Mouse (Mus musculus) layer of hippocampus, adult 9-10 months (tissue): ENCODE data around the gene Mettl8.

ENCODE experiments used
- DNase-seq: peaks from one replicate; pipeline ENCODE4 v3.0.0; 2022; ENCODE audit warnings: low spot score

The Mettl8 gene

GRCm38 (mm10) chr2:71033014-71033413 lies 22.4 kb downstream of the Mettl8 start:
- no peak for DNase-seq

- DNase-seq = no peak
These were observed 23.2 kb downstream of the Mettl8 start for GRCm38 (mm10) chr2:71031973-71032794.

- DNase-seq = no peak
These were observed 24.7 kb downstream of the Mettl8 start for GRCm38 (mm10) chr2:71030663-71031062.

- no peak for DNase-seq
These were observed 27.8 kb downstream of the Mettl8 start for GRCm38 (mm10) chr2:71027631-71028030.

DNA sequence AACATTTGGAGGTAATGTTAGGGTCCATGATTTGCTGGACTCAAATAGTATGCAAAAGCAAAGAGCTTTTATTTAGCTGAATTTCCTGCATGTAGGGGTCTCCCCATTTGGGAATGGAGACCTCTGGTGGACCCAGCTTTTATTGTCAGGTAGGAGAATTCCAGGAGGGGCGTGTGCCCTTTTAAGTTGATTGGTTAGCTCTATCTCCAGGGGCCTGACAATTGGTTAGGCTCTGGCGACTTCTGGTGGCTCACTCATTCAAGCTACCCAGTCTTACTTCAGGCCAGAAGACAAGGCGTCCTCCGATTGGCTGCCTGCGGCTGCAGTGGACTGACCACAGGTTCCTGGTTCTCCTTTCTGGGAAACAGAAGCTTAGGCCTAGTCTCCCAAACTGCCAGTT lies 28.6 kb downstream of the Mettl8 start:
- no peak for DNase-seq

DNA sequence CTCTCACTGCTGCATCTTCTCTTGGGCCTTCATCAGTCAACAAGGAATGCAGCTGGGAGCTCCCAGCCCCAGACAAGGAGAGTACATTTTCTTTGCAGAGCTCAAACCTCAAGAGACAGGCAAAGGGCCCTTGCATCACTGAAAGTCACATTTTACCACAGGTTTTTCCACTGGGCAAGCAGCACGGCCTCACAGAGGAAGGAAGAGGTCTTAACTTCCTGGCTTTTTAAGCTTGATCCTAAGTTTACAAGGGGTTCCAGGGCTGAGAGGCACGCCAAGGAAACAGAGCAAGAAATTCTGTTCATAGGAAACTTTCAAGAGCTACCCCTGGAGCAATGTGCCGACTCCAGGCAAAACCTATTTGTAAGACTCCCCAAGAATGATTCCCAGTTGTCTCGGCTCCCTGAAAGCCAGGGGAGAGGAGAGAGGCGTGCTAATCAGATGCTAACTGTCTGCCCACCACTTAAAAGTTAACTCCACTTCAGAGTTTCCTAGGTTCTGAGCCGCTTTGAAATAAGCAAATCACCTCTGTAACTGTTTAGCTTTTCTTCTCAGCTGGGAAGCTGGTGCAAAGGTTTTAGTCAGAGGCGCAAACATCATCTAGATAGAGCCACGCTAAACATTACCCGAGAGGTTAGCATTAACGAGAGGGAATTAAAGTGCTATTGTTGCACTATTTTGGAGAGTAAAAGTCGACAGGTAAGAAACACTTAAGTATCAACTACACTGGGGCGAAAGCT lies 29.6 kb downstream of the Mettl8 start:
- no peak for DNase-seq

- no peak for DNase-seq
These were observed 31.4 kb downstream of the Mettl8 start for GRCm38 (mm10) chr2:71023986-71024385.

GRCm38 (mm10) chr2:71022991-71023390 lies 32.4 kb downstream of the Mettl8 start:
- no peak for DNase-seq

DNA sequence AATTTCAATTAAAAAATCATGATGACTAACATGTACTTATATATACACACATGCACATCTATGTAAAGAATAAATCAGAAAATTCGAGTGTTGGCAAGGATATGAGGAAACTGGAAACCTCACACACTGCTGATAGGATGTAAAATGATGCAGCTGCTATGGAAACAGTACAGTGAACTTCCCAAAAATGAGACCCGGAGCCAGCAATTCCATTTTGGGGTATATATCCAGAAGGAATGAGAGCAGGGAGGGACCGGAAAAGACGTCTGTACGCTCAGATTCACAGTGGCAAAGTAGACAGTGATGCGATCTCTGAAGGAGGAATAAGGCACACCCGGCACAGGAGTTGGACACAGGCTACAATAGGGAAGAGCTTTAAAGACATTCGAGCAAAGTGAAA lies 34.7 kb downstream of the Mettl8 start:
- no peak for DNase-seq

- DNase-seq = no peak
These were observed 35.5 kb downstream of the Mettl8 start for GRCm38 (mm10) chr2:71019704-71020375.

- DNase-seq = no peak
These were observed 36.1 kb downstream of the Mettl8 start for GRCm38 (mm10) chr2:71019277-71019676.

GRCm38 (mm10) chr2:71013521-71013920 lies 41.9 kb downstream of the Mettl8 start:
- no peak for DNase-seq

GRCm38 (mm10) chr2:71011816-71012215 lies 43.6 kb downstream of the Mettl8 start:
- no peak for DNase-seq

DNA sequence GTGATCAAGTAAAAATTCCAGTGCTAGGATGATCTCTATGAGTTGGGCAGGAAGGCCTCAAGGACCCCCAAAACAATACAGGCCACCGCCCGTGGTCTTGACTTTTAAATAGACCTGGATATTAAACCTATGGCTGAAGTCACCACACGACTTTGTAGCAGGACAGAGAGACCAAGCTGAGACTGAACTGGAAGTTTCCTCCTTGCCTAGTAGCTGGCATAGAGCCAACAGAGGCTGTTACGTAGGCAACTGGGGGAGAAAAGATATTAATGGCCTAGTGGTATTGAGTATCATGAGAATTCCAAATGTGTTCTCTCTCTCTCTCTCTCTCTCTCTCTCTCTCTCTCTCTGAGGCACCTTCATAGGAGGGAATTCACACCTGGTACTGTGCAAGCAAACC lies 51.0 kb downstream of the Mettl8 start:
- DNase-seq = no peak

GRCm38 (mm10) chr2:71002509-71002908 lies 52.9 kb downstream of the Mettl8 start:
- no peak for DNase-seq

DNA sequence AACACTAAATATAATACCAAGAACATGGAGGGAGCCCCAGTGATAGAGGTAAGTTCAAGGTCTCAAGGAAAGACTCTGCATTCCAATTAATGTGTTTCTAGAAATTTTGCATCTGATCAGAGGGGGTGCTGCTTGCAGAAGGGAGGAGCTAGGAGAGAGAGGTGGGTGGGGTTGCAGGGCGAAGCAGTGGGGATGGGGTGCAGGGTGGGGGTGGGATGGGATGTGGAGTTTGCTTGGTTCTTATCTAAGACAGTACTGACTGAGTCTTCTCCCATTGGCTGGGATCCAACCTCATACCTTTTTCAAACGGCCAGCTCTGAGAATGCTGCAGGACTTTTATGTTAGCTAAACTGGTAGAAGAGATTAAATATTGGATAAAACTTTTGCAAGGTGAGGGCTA lies 56.6 kb downstream of the Mettl8 start:
- no peak for DNase-seq

DNA sequence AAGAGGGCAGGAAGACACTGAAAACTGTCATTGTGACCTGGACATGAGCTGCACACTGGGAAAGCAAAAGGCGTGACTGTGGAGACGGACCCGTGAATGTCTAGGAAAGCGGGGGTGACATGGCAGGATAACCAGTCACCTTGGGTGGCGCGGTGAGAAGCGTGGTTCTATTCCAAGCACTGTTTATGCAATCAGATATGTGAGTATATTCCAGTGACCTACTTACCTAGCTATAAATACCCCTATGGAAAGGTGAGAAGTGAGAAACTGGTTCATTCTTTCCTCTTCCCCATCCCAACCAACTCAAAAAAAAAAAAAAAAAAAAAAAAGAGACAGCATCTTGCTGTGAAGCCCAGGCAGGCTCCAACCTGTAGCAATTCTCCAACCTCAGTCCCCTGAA lies 58.9 kb downstream of the Mettl8 start:
- no peak for DNase-seq

DNA sequence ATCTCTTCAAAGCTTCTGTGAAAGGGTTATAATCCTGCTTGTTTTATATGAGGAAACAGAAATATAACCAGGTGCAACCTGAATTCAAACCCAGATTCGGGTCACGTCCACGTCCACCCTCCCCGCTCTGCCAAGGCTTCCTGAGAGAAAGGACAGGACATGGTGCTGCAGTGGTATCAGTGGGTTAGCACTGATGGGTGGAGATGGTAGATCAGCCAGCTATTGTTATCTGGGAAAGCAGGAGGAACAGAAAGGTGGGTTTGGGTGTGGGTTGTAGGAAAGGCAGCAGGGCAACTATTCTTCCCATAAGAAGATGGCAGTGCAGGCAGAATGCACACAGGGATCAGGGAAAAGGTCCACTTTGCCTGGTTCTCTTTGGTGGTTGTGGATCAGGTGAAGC lies 59.5 kb downstream of the Mettl8 start:
- DNase-seq = no peak

DNA sequence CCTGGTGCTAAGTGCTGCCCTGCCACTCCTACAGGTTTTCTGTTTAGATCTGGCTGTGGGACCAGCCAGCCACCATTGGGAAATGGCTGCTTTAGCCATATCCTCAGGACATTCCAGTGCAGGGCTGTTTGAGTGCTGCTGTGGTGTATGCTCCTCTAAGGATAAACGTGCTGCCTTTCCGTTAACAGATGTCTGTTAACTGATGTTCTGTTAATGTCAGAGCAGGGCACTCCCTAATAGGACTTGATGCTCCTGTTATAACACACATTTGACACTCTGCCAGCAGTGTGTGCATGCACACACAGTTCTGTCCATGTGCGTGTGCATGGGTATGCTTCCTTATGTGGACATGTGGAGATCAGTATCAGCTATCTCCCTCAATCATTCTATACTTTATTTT lies 61.6 kb downstream of the Mettl8 start:
- no peak for DNase-seq

DNA sequence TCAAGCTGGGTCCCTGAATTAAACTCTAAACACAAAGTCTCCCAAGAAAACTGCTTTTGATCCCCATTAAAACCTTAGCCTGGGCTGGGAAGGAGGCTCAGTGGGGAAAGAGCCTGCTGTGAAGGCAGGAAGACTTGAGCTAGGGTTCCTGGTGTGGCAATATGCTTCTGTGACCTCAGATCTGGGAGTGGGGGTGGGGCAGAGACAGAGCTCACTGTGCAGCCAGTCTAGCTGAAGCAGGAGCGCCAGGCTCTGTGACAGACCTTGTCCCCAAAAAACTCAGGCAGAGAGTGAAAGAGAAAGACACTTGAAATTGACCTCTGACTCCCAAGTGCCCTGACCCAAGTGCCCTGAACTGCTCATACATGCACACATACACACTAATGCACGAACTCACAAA lies 62.7 kb downstream of the Mettl8 start:
- no peak for DNase-seq

DNA sequence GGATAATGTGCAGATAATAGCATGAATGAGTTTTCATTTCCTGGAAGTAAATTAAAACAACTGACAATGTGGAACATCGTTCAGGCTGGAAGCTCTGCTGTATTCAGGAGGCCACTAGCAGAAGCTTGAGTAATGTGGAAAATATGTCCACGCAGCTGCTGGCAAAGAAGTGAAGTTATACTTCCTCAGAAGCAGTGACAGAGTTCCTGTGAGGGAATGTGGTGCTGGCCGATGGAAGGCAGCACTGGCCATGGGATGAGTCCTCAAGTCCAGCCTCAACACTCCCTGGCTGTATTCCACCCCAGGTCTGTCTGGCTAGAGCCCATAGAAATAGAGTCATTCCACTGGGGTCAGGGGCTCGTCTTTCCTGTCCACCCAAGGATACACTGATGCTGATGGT lies 65.2 kb downstream of the Mettl8 start:
- no peak for DNase-seq

GRCm38 (mm10) chr2:70989201-70990191 lies 65.9 kb downstream of the Mettl8 start:
- DNase-seq = no peak
